Comparison of ENCODE assay signal across 24 mouse cellular contexts in the genomic region with DNA sequence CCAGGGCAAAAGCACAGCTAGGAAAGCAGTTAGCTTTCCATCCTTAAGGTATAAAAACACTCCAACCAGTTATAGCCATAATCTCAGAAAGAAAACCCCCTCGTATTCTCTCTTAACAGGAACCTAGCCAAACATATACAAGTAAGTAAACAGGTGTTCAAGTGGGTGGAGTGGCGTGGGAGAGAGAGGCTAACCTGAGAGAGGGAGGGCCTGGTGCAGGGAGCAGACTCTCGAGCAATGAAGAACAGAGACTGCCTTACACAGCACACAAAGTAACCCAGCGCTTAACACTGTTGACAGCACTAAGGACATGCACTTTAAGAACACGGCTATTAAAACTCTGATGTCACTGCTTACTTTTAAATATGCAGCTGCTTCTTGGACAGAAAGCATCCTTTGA. TPM values are rescaled to one million over a fixed set of nuclear protein-coding genes. Genes with fewer than 3 reads are reported as not detected.
A peak's percentile ranks its signal among the peaks of the same experiment; 100 is the strongest.
DNase-seq lines count a peak whose midpoint lies in the region; ATAC-seq and TF ChIP-seq lines count a peak whose summit lies in the region.
"Had no signal": no experiment of that assay in that cellular context is flagged by ENCODE, and none has a peak within 500 bp of the region (broad histone marks: within the 10 kb centered on the region; RNA-seq: fewer than 3 reads in every experiment).

No protein-coding gene starts in this region.

- no peaks in the 10 kb centered on the region for H3K9me3 ChIP-seq in lung, postnatal 0 days (ENCODE audit: low read length)
- H3K9me3 ChIP-seq: embryonic facial prominence, embryonic 10.5 days; embryonic facial prominence, embryonic 12.5 days; forebrain, embryonic 13.5 days; forebrain, embryonic 15.5 days; G1E had no signal

- no peak for TF ChIP-seq EP300 in lung, postnatal 0 days (IDR thresholded peaks at IDR 0.05)

- peak; percentile 52; the same call in 1 of the 2 replicates for ATAC-seq in frontal cortex, adult (ENCODE audit: low TSS enrichment)
- peak; percentile 71 for ATAC-seq in lung, postnatal 0 days
- ATAC-seq: activated CD4-positive, CD25-positive, alpha-beta regulatory T cell, adult 4 months; CD4-positive, CD25-positive, alpha-beta regulatory T cell, adult 4 months; forebrain, embryonic 13.5 days; forebrain, embryonic 15.5 days; Patski had no signal

- H3K4me2 ChIP-seq in lung, postnatal 0 days (replicated peaks; ENCODE audit: low read depth, low read length): no peak overlapping the region
- H3K4me2 ChIP-seq: embryonic facial prominence, embryonic 12.5 days; forebrain, embryonic 13.5 days; forebrain, embryonic 15.5 days had no signal

- WGBS in lung, postnatal 0 days: 55% methylated on average over 5 of the region's 5 CpGs

- no peak overlapping the region for H3K27ac ChIP-seq in lung, postnatal 0 days (ENCODE audit: low read length)
- H3K27ac ChIP-seq: embryonic facial prominence, embryonic 10.5 days; embryonic facial prominence, embryonic 12.5 days; forebrain, embryonic 13.5 days; forebrain, embryonic 15.5 days had no signal

- no peaks in the 10 kb centered on the region for H3K27me3 ChIP-seq in lung, postnatal 0 days (replicated peaks; ENCODE audit: insufficient read depth, low read length)
- H3K27me3 ChIP-seq: CH12.LX; embryonic facial prominence, embryonic 12.5 days; forebrain, embryonic 13.5 days; forebrain, embryonic 15.5 days; Patski had no signal

- TF ChIP-seq CTCF in lung, postnatal 0 days (IDR thresholded peaks at IDR 0.05): no peak

- no peaks in the 10 kb centered on the region for H3K4me1 ChIP-seq in lung, postnatal 0 days (ENCODE audit: insufficient read depth, low read depth, low read length)
- H3K4me1 ChIP-seq: embryonic facial prominence, embryonic 12.5 days had no signal

- no peaks in the 10 kb centered on the region for H3K36me3 ChIP-seq in lung, postnatal 0 days (ENCODE audit: insufficient read depth, low read length)
- H3K36me3 ChIP-seq: forebrain, embryonic 15.5 days had no signal

- no peak overlapping the region for H3K4me3 ChIP-seq in lung, postnatal 0 days (ENCODE audit: low read depth, low read length)
- H3K4me3 ChIP-seq: embryonic facial prominence, embryonic 10.5 days; embryonic facial prominence, embryonic 12.5 days; forebrain, embryonic 13.5 days; forebrain, embryonic 15.5 days had no signal

- no peak for DNase-seq in frontal cortex, postnatal 25 days (ENCODE audit: low spot score in 2 of 2)
- peak; percentile 47 for DNase-seq in lung, postnatal 0 days (ENCODE audit: low spot score)
- DNase-seq in lung, postnatal 4 days: no peak
- DNase-seq in lung, postnatal 36 days: peak; percentile 26
- DNase-seq in lung, postnatal 10 days: no peak
- DNase-seq: adrenal gland, adult 8-10 months; adrenal gland, postnatal 14 days; adrenal gland, postnatal 36 days; B cell, adult 2 months; cerebellum, adult 11-12 months; cerebellum, adult 2 months; cerebellum, adult 9-10 months; cerebellum, postnatal 10 days; cerebellum, postnatal 25 days had no signal

- no peak overlapping the region for H3K9ac ChIP-seq in lung, postnatal 0 days (replicated peaks; ENCODE audit: low read depth)
- H3K9ac ChIP-seq: embryonic facial prominence, embryonic 12.5 days; forebrain, embryonic 13.5 days; forebrain, embryonic 15.5 days had no signal

RNA-seq across cellular contexts. Expression of a gene that starts 32.3 kb away (rescaled TPM):
- polyA plus RNA-seq in lung, postnatal 0 days (2015; fragmentation: Nextera tagmentation; extraction: Ambion mirVana): 3.4 and 3.5 TPM in 2 replicates

RNA-seq across cellular contexts. Expression of a gene that starts 47.9 kb away (rescaled TPM):
- 18.5 and 18.8 TPM in 2 replicates for polyA plus RNA-seq in lung, postnatal 0 days (2015; fragmentation: Nextera tagmentation; extraction: Ambion mirVana)
- polyA plus RNA-seq: G1E had no signal

Comparison
In these comparisons a context has a peak if more than half of its experiments do, and no peak if none do; other contexts are left out.
1. DNase-seq: peak in lung, postnatal 0 days (single experiment) and lung, postnatal 36 days (single experiment); none in frontal cortex, postnatal 25 days (0 of 2), lung, postnatal 4 days (0 of 2) and lung, postnatal 10 days (single experiment).